Mouse (Mus musculus): Measurements from ENCODE around the gene Trpm3. TPM values are rescaled to one million over a fixed set of nuclear protein-coding genes. Genes with fewer than 3 reads are reported as not detected.
A peak's percentile ranks its signal among the peaks of the same experiment; 100 is the strongest.

The Trpm3 gene
- polyA plus RNA-seq, 1 experiment from 2014 or later: 3.9 TPM

DNA sequence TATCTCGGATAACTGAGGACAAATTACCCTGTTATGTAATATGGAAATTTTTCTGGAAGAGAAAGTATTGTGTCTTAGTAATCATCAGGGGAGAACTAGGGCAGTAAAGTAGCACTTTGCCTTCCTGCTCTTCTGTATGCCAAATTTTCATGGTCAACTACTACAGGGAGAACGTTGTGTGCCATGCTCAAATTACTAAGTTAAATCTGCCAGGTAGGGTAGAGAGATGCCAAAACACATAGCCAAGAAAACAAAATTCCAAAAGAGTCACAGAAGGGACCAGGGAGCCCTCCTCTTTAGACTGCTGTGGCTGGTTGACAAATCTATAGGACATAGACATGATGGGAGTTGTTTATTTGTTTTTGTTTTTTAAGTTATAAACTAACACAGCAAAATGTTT is 619.6 kb downstream of the Trpm3 start:
- H3K27ac ChIP-seq (ENCODE audit: low read depth, low read length): no peak overlapping the region

DNA sequence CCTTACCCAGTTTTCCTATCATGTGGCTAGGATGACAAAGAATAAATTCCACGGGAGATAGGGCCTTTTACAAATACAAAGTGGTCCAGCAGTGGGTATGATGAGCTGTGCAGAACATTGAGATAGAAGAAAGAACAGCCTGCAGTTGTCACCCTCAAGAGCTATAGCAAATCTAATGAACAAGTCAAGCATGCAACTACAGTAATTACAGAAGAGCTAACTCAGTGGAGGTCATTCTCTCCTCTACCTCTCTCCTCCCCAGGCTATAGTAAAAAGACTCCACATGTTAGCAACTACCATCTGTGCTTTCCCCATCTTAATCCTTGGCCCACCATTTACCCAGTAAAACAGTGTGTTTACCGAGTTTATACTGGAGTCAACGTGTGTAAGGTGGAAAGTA is 629.4 kb downstream of the Trpm3 start:
- 70% methylated on average over 3 of the region's 3 CpGs for WGBS
- no peak overlapping the region for H3K9ac ChIP-seq (ENCODE audit: low read depth, low read length)
- H3K36me3 ChIP-seq (ENCODE audit: control insufficient read depth, insufficient read depth, low read length): no peaks in the 10 kb centered on the region
- no peaks in the 10 kb centered on the region for H3K27me3 ChIP-seq (ENCODE audit: control insufficient read depth, insufficient read depth, low read length)
- H3K4me3 ChIP-seq (ENCODE audit: low read length): no peak overlapping the region
- ATAC-seq (ENCODE audit: low FRiP score, low TSS enrichment): no peak
- H3K9me3 ChIP-seq (ENCODE audit: control insufficient read depth, low read length): no peaks in the 10 kb centered on the region
- no peaks in the 10 kb centered on the region for H3K4me1 ChIP-seq (ENCODE audit: control insufficient read depth, insufficient read depth, low read length)
- H3K4me2 ChIP-seq (replicated peaks; ENCODE audit: low read depth, low read length): no peak overlapping the region
- no peak overlapping the region for H3K27ac ChIP-seq (ENCODE audit: low read depth, low read length)

More for the DNA sequence above, 619.6 kb downstream of the Trpm3 start:
- no peak for ATAC-seq (ENCODE audit: low FRiP score, low TSS enrichment)
- H3K4me2 ChIP-seq (replicated peaks; ENCODE audit: low read depth, low read length): no peak overlapping the region
- no peak overlapping the region for H3K9ac ChIP-seq (ENCODE audit: low read depth, low read length)
- H3K4me3 ChIP-seq (ENCODE audit: low read length): no peak overlapping the region
- no peaks in the 10 kb centered on the region for H3K27me3 ChIP-seq (ENCODE audit: control insufficient read depth, insufficient read depth, low read length)
- H3K9me3 ChIP-seq (ENCODE audit: control insufficient read depth, low read length): no peaks in the 10 kb centered on the region
- no peaks in the 10 kb centered on the region for H3K36me3 ChIP-seq (ENCODE audit: control insufficient read depth, insufficient read depth, low read length)
- no peaks in the 10 kb centered on the region for H3K4me1 ChIP-seq (ENCODE audit: control insufficient read depth, insufficient read depth, low read length)
- 92% methylated on average over 2 of the region's 2 CpGs for WGBS

DNA sequence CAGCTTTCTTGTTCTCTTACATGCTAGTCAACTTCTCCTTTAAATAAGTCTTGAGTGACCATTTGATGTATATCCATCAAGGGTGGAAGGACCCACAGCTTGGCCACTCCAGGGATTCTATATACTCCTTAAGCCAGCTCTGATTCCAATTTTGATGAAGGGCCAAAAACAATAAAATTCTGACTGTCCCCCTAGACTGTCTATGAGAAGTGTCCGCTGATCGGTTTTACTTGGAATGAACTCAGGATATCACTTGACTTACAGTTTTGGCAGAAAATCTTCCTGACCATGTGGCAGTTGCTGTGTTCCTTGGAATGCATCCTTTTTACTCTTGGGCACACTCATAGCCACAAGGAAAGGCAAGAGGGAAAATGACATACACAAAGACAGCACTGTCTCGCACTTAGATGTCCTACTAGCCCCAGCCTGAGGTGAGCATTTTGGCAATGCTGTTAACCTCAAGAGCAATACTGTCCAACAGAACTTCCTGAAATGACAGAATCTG is 636.4 kb downstream of the Trpm3 start:
- ATAC-seq (ENCODE audit: low FRiP score, low TSS enrichment): no peak
- Histone ChIP-seq H3K4me1 (ENCODE audit: control insufficient read depth, insufficient read depth, low read length) (no peaks in the 10 kb centered on the region), H3K9ac (ENCODE audit: low read depth, low read length) (no peak overlapping the region), H3K27ac (ENCODE audit: low read depth, low read length) (no peak overlapping the region), H3K4me2 (replicated peaks; ENCODE audit: low read depth, low read length) (no peak overlapping the region), H3K4me3 (ENCODE audit: low read length) (no peak overlapping the region), H3K9me3 (ENCODE audit: control insufficient read depth, low read length) (no peaks in the 10 kb centered on the region), H3K27me3 (ENCODE audit: control insufficient read depth, insufficient read depth, low read length) (no peaks in the 10 kb centered on the region), H3K36me3 (ENCODE audit: control insufficient read depth, insufficient read depth, low read length) (no peaks in the 10 kb centered on the region)
- WGBS: 88% methylated on average over 3 of the region's 3 CpGs

DNA sequence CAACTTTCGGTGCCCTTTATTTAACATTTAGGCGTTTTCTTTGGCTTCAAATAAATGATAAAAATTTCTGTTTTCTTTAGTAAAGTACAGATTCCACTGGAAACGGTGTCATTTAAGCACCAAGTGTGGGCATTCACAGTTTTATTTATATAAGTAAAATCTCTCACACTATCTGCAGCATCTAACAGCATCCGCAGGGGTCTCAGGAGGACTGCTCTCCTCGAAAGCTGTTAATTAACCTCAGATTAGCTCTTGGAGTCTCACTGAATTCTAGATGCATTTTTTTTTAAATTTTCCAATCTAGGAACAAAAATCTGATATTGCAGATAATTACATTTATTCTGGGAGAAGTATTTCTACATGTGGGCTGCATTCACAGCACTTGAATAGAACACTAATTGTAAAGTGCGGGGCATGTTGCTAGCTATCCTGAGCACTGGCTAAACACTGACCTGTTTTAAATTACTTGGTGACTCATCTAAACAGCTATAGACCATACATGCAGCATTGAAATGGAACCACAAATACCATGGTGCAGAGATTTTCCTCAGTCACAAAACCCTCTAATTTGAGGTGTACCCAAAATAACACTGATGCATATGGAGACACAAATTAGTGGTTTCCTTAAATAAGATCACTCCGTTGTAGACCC is 641.5 kb downstream of the Trpm3 start:
- 85% methylated on average over 7 of the region's 7 CpGs for WGBS
- no peaks in the 10 kb centered on the region for H3K4me1 ChIP-seq (ENCODE audit: control insufficient read depth, insufficient read depth, low read length)
- no peaks in the 10 kb centered on the region for H3K36me3 ChIP-seq (ENCODE audit: control insufficient read depth, insufficient read depth, low read length)
- H3K27ac ChIP-seq (ENCODE audit: low read depth, low read length): no peak overlapping the region
- H3K27me3 ChIP-seq (ENCODE audit: control insufficient read depth, insufficient read depth, low read length): no peaks in the 10 kb centered on the region
- no peak for ATAC-seq (ENCODE audit: low FRiP score, low TSS enrichment)
- H3K4me2 ChIP-seq (replicated peaks; ENCODE audit: low read depth, low read length): no peak overlapping the region
- H3K4me3 ChIP-seq (ENCODE audit: low read length): no peak overlapping the region
- no peaks in the 10 kb centered on the region for H3K9me3 ChIP-seq (ENCODE audit: control insufficient read depth, low read length)
- H3K9ac ChIP-seq (ENCODE audit: low read depth, low read length): no peak overlapping the region

DNA sequence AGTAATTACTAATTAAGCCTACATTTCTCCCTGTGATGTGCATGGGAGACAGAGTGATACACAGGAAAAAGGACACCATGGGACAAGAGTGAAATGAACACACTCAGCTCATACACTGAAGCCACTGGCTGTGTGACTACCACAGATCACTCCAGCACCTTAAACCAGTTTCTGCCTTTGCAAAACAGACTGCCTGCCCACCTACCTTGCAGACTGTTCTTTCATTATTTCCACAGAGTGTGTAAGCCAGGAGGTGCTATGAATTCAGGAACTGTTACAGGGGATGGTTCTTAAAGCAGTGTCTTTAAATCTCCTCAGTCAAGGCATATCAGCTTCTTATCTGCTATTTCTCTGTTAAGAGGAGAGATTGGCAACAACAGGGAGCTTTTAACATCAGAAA is 642.7 kb downstream of the Trpm3 start:
- no peak overlapping the region for H3K4me3 ChIP-seq (ENCODE audit: low read length)
- ATAC-seq (ENCODE audit: low FRiP score, low TSS enrichment): no peak

DNA sequence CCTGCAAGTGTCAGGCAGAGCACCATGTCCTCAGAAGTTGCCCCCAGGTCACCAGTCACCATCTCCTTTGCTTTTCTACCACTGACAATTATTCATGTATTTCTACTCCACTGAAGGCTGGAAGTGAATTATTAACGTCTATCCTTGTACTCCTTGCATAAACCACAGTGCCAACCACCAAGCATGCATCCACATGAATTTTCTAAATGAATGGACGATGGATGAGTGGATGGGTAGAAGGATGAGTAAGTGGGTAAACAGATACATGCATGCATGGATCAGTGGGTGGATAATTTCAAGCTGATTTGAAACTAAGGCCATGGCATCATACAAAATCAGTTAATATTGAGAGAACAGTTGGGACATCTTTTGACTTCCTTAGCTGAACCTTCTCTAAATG is 644.9 kb downstream of the Trpm3 start:
- H3K4me2 ChIP-seq (replicated peaks; ENCODE audit: low read depth, low read length): no peak overlapping the region
- no peaks in the 10 kb centered on the region for H3K27me3 ChIP-seq (ENCODE audit: control insufficient read depth, insufficient read depth, low read length)
- WGBS: 80% methylated on average over 2 of the region's 2 CpGs
- H3K9me3 ChIP-seq (ENCODE audit: control insufficient read depth, low read length): peaks cover 3% of the 10 kb centered on the region; the same call in 1 of the 2 replicates
- no peak for ATAC-seq (ENCODE audit: low FRiP score, low TSS enrichment)
- no peaks in the 10 kb centered on the region for H3K36me3 ChIP-seq (ENCODE audit: control insufficient read depth, insufficient read depth, low read length)
- H3K27ac ChIP-seq (ENCODE audit: low read depth, low read length): no peak overlapping the region
- no peak overlapping the region for H3K4me3 ChIP-seq (ENCODE audit: low read length)
- no peak overlapping the region for H3K9ac ChIP-seq (ENCODE audit: low read depth, low read length)
- H3K4me1 ChIP-seq (ENCODE audit: control insufficient read depth, insufficient read depth, low read length): no peaks in the 10 kb centered on the region

More for the DNA sequence above, 642.7 kb downstream of the Trpm3 start:
- H3K4me2 ChIP-seq (replicated peaks; ENCODE audit: low read depth, low read length): no peak overlapping the region
- no peak overlapping the region for H3K27ac ChIP-seq (ENCODE audit: low read depth, low read length)
- no peaks in the 10 kb centered on the region for H3K36me3 ChIP-seq (ENCODE audit: control insufficient read depth, insufficient read depth, low read length)
- no peaks in the 10 kb centered on the region for H3K4me1 ChIP-seq (ENCODE audit: control insufficient read depth, insufficient read depth, low read length)
- no peaks in the 10 kb centered on the region; the same call in 1 of the 2 replicates for H3K9me3 ChIP-seq (ENCODE audit: control insufficient read depth, low read length)
- no peaks in the 10 kb centered on the region for H3K27me3 ChIP-seq (ENCODE audit: control insufficient read depth, insufficient read depth, low read length)
- H3K9ac ChIP-seq (ENCODE audit: low read depth, low read length): no peak overlapping the region

DNA sequence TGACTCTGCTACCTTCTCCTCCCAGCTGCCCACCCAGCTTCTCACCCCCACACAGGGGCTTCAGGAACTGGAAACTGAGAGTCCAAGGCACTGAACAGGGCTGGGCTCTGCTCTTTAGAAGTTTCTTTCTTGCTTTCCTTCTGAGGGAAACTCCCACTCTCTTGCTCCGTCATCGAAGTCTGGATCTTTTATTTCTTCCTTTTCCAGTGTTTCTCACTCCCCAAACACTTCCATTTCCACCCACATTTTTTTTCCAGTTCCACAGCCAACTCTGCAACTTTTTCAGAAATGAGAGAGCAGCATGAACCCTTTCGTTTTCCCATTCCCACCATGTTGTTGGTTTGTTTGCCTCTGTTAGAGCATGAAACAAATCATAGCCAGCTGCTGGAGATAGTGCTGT is 650.9 kb downstream of the Trpm3 start:
- no peaks in the 10 kb centered on the region for H3K27me3 ChIP-seq (ENCODE audit: control insufficient read depth, insufficient read depth, low read length)
- no peaks in the 10 kb centered on the region for H3K36me3 ChIP-seq (ENCODE audit: control insufficient read depth, insufficient read depth, low read length)
- no peak overlapping the region for H3K9ac ChIP-seq (ENCODE audit: low read depth, low read length)
- 72% methylated on average over 3 of the region's 3 CpGs for WGBS
- no peak for ATAC-seq (ENCODE audit: low FRiP score, low TSS enrichment)
- H3K4me2 ChIP-seq (replicated peaks; ENCODE audit: low read depth, low read length): no peak overlapping the region
- H3K27ac ChIP-seq (ENCODE audit: low read depth, low read length): no peak overlapping the region
- peaks cover 3% of the 10 kb centered on the region; the same call in 1 of the 2 replicates for H3K9me3 ChIP-seq (ENCODE audit: control insufficient read depth, low read length)
- no peak overlapping the region for H3K4me3 ChIP-seq (ENCODE audit: low read length)
- no peaks in the 10 kb centered on the region for H3K4me1 ChIP-seq (ENCODE audit: control insufficient read depth, insufficient read depth, low read length)

DNA sequence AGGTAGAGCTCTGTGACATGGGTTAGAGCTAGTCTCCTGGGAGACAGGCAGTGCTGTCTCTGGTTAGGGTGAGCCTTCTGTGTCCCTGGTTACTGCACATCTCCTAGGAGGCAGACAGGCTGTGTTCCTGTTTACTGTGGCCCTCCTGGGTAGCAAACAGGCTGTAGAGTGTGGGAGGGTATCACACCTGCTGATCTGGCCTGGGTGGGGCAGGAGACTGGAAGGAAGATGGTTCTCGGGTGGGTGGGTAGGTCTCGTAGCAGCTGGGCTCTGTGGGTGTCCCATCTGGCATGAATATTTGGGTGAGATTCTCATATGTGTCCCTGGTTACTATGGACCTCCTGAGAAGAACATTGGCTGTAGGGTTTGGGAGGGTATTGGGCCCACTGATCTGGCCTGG is 658.1 kb downstream of the Trpm3 start:
- Histone ChIP-seq H3K4me2 (replicated peaks; ENCODE audit: low read depth, low read length) (no peak overlapping the region), H3K9ac (ENCODE audit: low read depth, low read length) (no peak overlapping the region), H3K36me3 (ENCODE audit: control insufficient read depth, insufficient read depth, low read length) (no peaks in the 10 kb centered on the region), H3K4me3 (ENCODE audit: low read length) (no peak overlapping the region), H3K27me3 (ENCODE audit: control insufficient read depth, insufficient read depth, low read length) (no peaks in the 10 kb centered on the region), H3K27ac (ENCODE audit: low read depth, low read length) (no peak overlapping the region), H3K9me3 (ENCODE audit: control insufficient read depth, low read length) (no peaks in the 10 kb centered on the region), H3K4me1 (ENCODE audit: control insufficient read depth, insufficient read depth, low read length) (no peaks in the 10 kb centered on the region)
- WGBS: 89% methylated on average over 2 of the region's 2 CpGs
- no peak for ATAC-seq (ENCODE audit: low FRiP score, low TSS enrichment)

DNA sequence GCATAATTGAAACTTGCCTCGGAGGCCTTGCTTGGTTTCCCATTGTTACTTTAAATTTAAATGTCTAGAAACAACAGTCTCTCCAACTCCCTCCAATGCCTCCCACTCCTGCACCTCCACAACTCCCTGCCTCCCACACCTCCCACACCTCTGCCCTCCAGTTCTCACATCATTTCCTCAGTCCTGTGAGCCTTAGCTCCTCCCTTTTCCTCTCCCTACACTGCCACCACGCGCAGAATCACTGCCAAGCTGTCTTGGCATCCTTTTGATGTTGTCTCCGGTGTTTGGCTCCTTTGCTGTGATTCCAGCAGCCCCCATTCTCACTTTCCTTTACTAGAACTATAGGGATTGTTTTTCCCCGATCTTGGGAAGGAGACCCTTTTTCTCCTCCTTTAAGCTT is 661.6 kb downstream of the Trpm3 start:
- Histone ChIP-seq H3K4me1 (ENCODE audit: control insufficient read depth, insufficient read depth, low read length) (no peaks in the 10 kb centered on the region), H3K4me3 (ENCODE audit: low read length) (no peak overlapping the region), H3K9me3 (ENCODE audit: control insufficient read depth, low read length) (no peaks in the 10 kb centered on the region), H3K9ac (ENCODE audit: low read depth, low read length) (no peak overlapping the region), H3K36me3 (ENCODE audit: control insufficient read depth, insufficient read depth, low read length) (no peaks in the 10 kb centered on the region), H3K27ac (ENCODE audit: low read depth, low read length) (no peak overlapping the region), H3K4me2 (replicated peaks; ENCODE audit: low read depth, low read length) (no peak overlapping the region), H3K27me3 (ENCODE audit: control insufficient read depth, insufficient read depth, low read length) (no peaks in the 10 kb centered on the region)
- WGBS: 13% methylated on average over 5 of the region's 5 CpGs
- peak; percentile 91; the same call in 1 of the 2 replicates for ATAC-seq (ENCODE audit: low FRiP score, low TSS enrichment)

Measured in kidney, embryonic 14.5 days (tissue).